Mouse (Mus musculus): Measurements from ENCODE around the gene Edn3.
A peak's percentile ranks its signal among the peaks of the same experiment; 100 is the strongest.

Edn3 gene

GRCm38 (mm10) chr2:174796998-174797397 lies 36.6 kb downstream of the Edn3 start:
- DNase-seq (ENCODE audit: low spot score in 2 of 2): no peak

- no peak for DNase-seq (ENCODE audit: low spot score in 2 of 2)
Observed at GRCm38 (mm10) chr2:174797495-174798068, 37.2 kb downstream of the Edn3 start.

- no peak for DNase-seq (ENCODE audit: low spot score in 2 of 2)
Observed at GRCm38 (mm10) chr2:174802453-174802852, 42.0 kb downstream of the Edn3 start.

GRCm38 (mm10) chr2:174803661-174804060 lies 43.2 kb downstream of the Edn3 start:
- no peak for DNase-seq (ENCODE audit: low spot score in 2 of 2)

GRCm38 (mm10) chr2:174807900-174808299 lies 47.5 kb downstream of the Edn3 start:
- no peak for DNase-seq (ENCODE audit: low spot score in 2 of 2)

GRCm38 (mm10) chr2:174809296-174809695 lies 48.9 kb downstream of the Edn3 start:
- DNase-seq (ENCODE audit: low spot score in 2 of 2): no peak

- DNase-seq (ENCODE audit: low spot score in 2 of 2): no peak
Observed at GRCm38 (mm10) chr2:174813306-174813705, 52.9 kb downstream of the Edn3 start.

GRCm38 (mm10) chr2:174816163-174816562 lies 55.7 kb downstream of the Edn3 start:
- DNase-seq (ENCODE audit: low spot score in 2 of 2): no peak

- peak in 1 of 2 experiments; percentile 18 for DNase-seq (ENCODE audit: low spot score in 2 of 2)
Observed at GRCm38 (mm10) chr2:174820286-174820685, 59.9 kb downstream of the Edn3 start.

- no peak for DNase-seq (ENCODE audit: low spot score in 2 of 2)
Observed at GRCm38 (mm10) chr2:174827829-174828228, 67.4 kb downstream of the Edn3 start.

GRCm38 (mm10) chr2:174833608-174834007 lies 73.2 kb downstream of the Edn3 start:
- no peak for DNase-seq (ENCODE audit: low spot score in 2 of 2)
